Mouse (Mus musculus): ENCODE data around the gene Hist1h3f. TPM values are rescaled to one million over a fixed set of nuclear protein-coding genes. Genes with fewer than 3 reads are reported as not detected.
A peak's percentile ranks its signal among the peaks of the same experiment; 100 is the strongest.
"Not testable (repeated sequence)": the region's sequence is repeated elsewhere in the genome, so short reads cannot be mapped to it uniquely, and the experiment has no call there.

Gene Hist1h3f
- total RNA-seq, 2 experiments from 2014 or later, result 12.7 to 51.2 TPM

GRCm38 (mm10) chr13:23554925-23555838 is 11.3 kb downstream of the Hist1h3f start:
- peak; percentile 57 for ATAC-seq (replicated peaks; ENCODE audit: low FRiP score, poor library complexity, severe bottlenecking)

DNA sequence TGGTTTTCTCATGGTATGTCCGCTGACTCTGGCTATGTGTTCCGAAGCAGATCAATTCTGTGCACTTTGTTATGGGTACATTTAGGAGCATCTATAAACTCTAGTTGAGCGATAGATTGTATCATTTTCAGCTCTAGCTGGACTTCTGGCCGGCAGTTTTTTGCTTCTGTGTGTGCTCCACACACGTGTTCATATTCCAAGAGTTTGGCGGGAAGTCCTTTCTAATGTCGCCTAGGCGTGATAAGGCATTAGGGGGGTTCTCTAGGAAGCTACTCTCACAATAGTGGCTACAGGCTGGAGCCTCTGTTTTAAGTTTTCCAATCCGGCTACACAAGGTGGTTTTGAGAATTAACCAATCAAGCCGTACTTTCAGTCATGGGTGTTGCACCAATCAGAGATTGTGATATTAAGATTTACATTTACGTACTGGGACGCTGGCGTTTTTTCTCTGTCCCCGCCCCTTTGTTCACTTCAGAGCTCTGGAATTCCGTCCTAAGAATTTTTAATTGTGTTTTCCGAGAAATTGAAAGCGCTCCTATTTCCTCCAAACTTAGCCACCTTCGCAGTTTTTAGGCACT is 12.1 kb downstream of the Hist1h3f start:
- peak; percentile 56 for ATAC-seq (replicated peaks; ENCODE audit: low FRiP score, poor library complexity, severe bottlenecking)

- ATAC-seq (replicated peaks; ENCODE audit: low FRiP score, poor library complexity, severe bottlenecking), result no peak
Observed at GRCm38 (mm10) chr13:23556906-23557305, 13.1 kb downstream of the Hist1h3f start.

DNA sequence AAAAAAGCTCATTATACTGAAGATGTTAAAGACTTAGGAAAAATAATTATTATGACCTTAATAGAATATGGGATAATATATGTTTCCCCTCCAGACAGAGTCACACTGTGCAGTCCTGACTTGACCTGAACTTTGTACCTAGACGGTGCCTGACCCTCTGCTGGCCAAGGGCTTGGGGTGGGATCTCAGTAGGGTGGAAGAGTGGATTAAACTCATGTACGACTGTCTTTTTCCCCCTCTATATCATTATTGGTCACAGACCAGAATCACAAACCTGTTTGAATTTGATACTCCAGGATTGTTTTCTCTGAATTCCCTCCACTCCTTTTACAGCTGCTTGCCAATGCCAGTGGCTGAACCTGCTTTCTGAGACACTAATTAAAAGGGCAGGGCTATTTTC is 16.8 kb downstream of the Hist1h3f start:
- ATAC-seq (replicated peaks; ENCODE audit: low FRiP score, poor library complexity, severe bottlenecking), result not testable (repeated sequence)

DNA sequence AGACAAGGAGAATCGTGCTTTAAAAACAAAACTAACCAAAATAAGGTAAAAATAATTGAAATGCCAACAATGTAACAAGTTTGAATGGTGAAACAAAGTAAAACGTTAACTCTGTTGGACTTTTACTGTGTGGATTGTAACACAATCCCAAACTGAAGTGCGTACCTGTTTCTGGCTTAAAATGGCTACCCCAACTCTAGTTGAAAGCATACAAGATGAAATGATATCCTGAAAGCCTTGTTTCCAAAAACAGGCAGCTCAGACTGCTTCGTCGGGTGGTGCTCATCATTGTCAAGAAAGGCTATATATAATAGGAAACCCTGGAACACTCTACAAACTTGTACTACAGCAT is 17.7 kb downstream of the Hist1h3f start:
- ATAC-seq (replicated peaks; ENCODE audit: low FRiP score, poor library complexity, severe bottlenecking), result peak; percentile 55

DNA sequence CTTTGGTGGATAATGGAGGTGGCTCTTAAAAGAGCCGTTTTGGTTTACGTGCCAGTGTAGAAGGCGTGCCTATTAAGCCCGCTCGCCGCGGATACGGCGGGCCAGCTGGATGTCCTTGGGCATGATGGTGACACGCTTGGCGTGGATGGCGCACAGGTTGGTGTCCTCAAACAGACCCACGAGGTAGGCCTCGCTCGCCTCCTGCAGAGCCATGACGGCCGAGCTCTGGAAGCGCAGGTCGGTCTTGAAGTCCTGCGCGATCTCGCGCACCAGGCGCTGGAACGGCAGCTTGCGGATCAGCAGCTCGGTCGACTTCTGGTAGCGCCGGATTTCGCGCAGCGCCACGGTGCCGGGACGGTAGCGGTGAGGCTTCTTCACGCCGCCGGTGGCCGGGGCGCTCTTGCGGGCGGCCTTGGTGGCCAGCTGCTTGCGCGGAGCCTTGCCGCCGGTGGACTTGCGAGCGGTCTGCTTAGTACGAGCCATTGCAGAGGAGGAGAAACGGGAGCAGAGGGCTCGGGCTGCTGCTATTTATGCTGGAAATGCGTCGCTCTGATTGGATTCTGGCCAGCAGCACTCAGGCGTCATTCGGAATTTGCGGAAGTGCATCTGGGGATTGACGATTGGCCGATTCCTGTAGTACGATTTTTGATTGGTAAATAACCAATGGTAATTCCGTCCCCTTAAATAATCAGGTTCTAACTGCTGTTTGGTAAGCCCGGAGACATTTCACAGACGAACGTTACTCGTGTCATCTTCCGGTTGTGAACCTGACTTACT is 18.2 kb downstream of the Hist1h3f start, which contains the start of gene Hist1h3e:
Gene Hist1h3e, minus strand, starts transcription at position 487 of the 777 bp plus-strand sequence.
- ATAC-seq (replicated peaks; ENCODE audit: low FRiP score, poor library complexity, severe bottlenecking), result peak; percentile 91

GRCm38 (mm10) chr13:23562699-23563462 is 19.0 kb downstream of the Hist1h3f start:
- peak; percentile 51 for ATAC-seq (replicated peaks; ENCODE audit: low FRiP score, poor library complexity, severe bottlenecking)

GRCm38 (mm10) chr13:23564482-23564881 is 20.6 kb downstream of the Hist1h3f start:
- ATAC-seq (replicated peaks; ENCODE audit: low FRiP score, poor library complexity, severe bottlenecking), result no peak

GRCm38 (mm10) chr13:23570261-23571021 is 26.6 kb downstream of the Hist1h3f start:
- ATAC-seq (replicated peaks; ENCODE audit: low FRiP score, poor library complexity, severe bottlenecking), result not testable (repeated sequence)

- peak; percentile 79 for ATAC-seq (replicated peaks; ENCODE audit: low FRiP score, poor library complexity, severe bottlenecking)
Observed at GRCm38 (mm10) chr13:23571022-23571503, 27.2 kb downstream of the Hist1h3f start, which contains the start of the genes Hist1h2ae and Hist1h2bg. Gene Hist1h2ae (minus strand): TSS chr13:23571220. Gene Hist1h2bg (plus strand): TSS chr13:23571396.

DNA sequence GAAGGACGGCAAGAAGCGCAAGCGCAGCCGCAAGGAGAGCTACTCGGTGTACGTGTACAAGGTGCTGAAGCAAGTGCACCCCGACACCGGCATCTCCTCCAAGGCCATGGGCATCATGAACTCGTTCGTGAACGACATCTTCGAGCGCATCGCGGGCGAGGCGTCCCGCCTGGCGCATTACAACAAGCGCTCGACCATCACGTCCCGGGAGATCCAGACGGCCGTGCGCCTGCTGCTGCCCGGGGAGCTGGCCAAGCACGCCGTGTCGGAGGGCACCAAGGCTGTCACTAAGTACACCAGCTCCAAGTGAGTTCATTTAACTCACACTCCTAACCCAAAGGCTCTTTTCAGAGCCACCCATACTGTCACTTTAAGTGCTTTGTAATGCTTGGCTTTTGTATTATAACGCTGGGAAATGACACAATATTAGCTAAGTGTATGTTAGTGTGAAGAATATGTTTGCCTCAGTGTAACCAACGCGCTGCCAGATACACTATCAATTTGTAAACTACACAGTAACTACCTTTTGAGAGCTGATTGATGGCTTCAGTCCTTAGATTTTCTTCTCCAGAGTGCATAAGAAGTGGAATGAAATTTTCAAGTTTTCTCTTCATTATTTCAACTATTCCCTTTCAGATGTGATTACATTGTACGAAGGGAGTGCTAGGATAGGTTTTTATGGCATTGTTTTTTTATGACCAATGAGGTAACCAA is 27.8 kb downstream of the Hist1h3f start:
- not testable (repeated sequence) for ATAC-seq (replicated peaks; ENCODE audit: low FRiP score, poor library complexity, severe bottlenecking)

GRCm38 (mm10) chr13:23572218-23573033 is 28.6 kb downstream of the Hist1h3f start:
- 0 out of 2 replicates have a peak, but pooled peaks have one; percentile 12 for ATAC-seq (replicated peaks; ENCODE audit: low FRiP score, poor library complexity, severe bottlenecking)

- ATAC-seq (replicated peaks; ENCODE audit: low FRiP score, poor library complexity, severe bottlenecking), result not testable (repeated sequence)
Observed at GRCm38 (mm10) chr13:23573034-23573897, 29.4 kb downstream of the Hist1h3f start.

GRCm38 (mm10) chr13:23573898-23574524 is 30.2 kb downstream of the Hist1h3f start, which contains the start of the genes Hist1h2bf and Hist1h2ad:
Gene Hist1h2bf (minus strand): TSS chr13:23574196.
Gene Hist1h2ad (plus strand): TSS chr13:23574381.
- peak; percentile 73 for ATAC-seq (replicated peaks; ENCODE audit: low FRiP score, poor library complexity, severe bottlenecking)

- ATAC-seq (replicated peaks; ENCODE audit: low FRiP score, poor library complexity, severe bottlenecking), result not testable (repeated sequence)
Observed at GRCm38 (mm10) chr13:23574546-23575170, 30.8 kb downstream of the Hist1h3f start.
